Mouse (Mus musculus) gonadal fat pad, adult 2 months (tissue): ENCODE data around the gene Gss. TPM values are rescaled to one million over a fixed set of nuclear protein-coding genes. Genes with fewer than 3 reads are reported as not detected.
"Not testable (repeated sequence)": the region's sequence is repeated elsewhere in the genome, so short reads cannot be mapped to it uniquely, and the experiment has no call there.

Experiments
- DNase-seq: peaks from one replicate; pipeline ENCODE4 v3.0.0-alpha.2; 2012; ENCODE audit warnings: low read depth
- polyA plus RNA-seq: library from polyadenylated mRNA; depleted of rRNA; stranded (reverse); fragments of >200 nt; gene quantifications from 2 replicates; pipeline ENCODE4 v1.2.3, GENCODE M21; 2012

Gene Gss
- polyA plus RNA-seq, 1 experiment, result 32.6 TPM

- DNase-seq, result no peak
Observed at GRCm38 (mm10) chr2:155574700-155575099, 17.9 kb downstream of the Gss start.

GRCm38 (mm10) chr2:155573996-155574395, 18.6 kb downstream of the Gss start:
- no peak for DNase-seq

GRCm38 (mm10) chr2:155573001-155573400, 19.6 kb downstream of the Gss start:
- no peak for DNase-seq

- DNase-seq, result no peak
Observed at GRCm38 (mm10) chr2:155569223-155569807, 23.3 kb downstream of the Gss start.

GRCm38 (mm10) chr2:155567751-155568150, 24.9 kb downstream of the Gss start:
- no peak for DNase-seq

GRCm38 (mm10) chr2:155562934-155563333, 29.7 kb downstream of the Gss start:
- DNase-seq, result no peak

- no peak for DNase-seq
Observed at GRCm38 (mm10) chr2:155562209-155562608, 30.4 kb downstream of the Gss start.

GRCm38 (mm10) chr2:155554426-155554985, 38.1 kb downstream of the Gss start:
- no peak for DNase-seq

GRCm38 (mm10) chr2:155552949-155553354, 39.7 kb downstream of the Gss start:
- no peak for DNase-seq

GRCm38 (mm10) chr2:155552336-155552735, 40.3 kb downstream of the Gss start:
- no peak for DNase-seq

- DNase-seq, result no peak
Observed at GRCm38 (mm10) chr2:155546955-155547354, 45.7 kb downstream of the Gss start.

- peak; percentile 89 for DNase-seq
Observed at GRCm38 (mm10) chr2:155540822-155541458, 51.7 kb downstream of the Gss start.

GRCm38 (mm10) chr2:155539696-155540095, 52.9 kb downstream of the Gss start:
- DNase-seq, result no peak

- not testable (repeated sequence) for DNase-seq
Observed at GRCm38 (mm10) chr2:155538463-155539057, 54.0 kb downstream of the Gss start.

GRCm38 (mm10) chr2:155537761-155538462, 54.7 kb downstream of the Gss start:
- DNase-seq, result no peak

- DNase-seq, result no peak
Observed at GRCm38 (mm10) chr2:155536292-155536691, 56.3 kb downstream of the Gss start.

- no peak for DNase-seq
Observed at GRCm38 (mm10) chr2:155527367-155527766, 65.2 kb downstream of the Gss start.

GRCm38 (mm10) chr2:155524378-155524777, 68.2 kb downstream of the Gss start:
- DNase-seq, result no peak

- DNase-seq, result no peak
Observed at GRCm38 (mm10) chr2:155523706-155524105, 68.9 kb downstream of the Gss start.

- DNase-seq, result no peak
Observed at GRCm38 (mm10) chr2:155518531-155519270, 73.9 kb downstream of the Gss start.
